ENCODE assay signal across 20 mouse cellular contexts in the genomic region with DNA sequence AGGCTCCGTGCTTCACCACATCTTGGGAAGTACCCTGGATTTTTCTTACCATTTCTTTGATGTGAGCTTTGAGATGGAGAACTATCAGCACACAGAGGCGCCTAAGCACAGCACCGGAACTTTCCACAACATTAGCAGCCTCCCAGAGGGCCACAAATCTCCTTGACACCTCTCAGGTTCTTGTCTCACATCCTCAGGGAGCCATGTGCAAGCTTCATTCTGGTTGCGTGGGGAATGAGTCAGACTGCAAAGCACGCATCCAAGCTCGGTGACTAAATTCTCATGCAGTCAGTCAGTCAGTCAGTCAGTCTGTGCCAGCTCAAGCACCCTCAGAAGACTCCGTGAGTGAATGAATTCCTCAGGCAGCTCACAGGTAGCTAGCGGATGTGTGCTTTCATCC. TPM values are rescaled to one million over a fixed set of nuclear protein-coding genes. Genes with fewer than 3 reads are reported as not detected.
DNase-seq lines count a peak whose midpoint lies in the region; ATAC-seq and TF ChIP-seq lines count a peak whose summit lies in the region.
"Had no signal": no experiment of that assay in that cellular context is flagged by ENCODE, and none has a peak within 500 bp of the region (broad histone marks: within the 10 kb centered on the region; RNA-seq: fewer than 3 reads in every experiment).

No protein-coding gene starts in this region.

- TF ChIP-seq CTCF in brain, embryonic 14.5 days (IDR thresholded peaks at IDR 0.05; ENCODE audit: borderline replicate concordance, extremely low read depth, insufficient read depth, insufficient read length) = no peak

- H3K4me3 ChIP-seq in forebrain, embryonic 16.5 days (replicated peaks; ENCODE audit: low read length) = no peak overlapping the region
- H3K4me3 ChIP-seq in forebrain, embryonic 14.5 days (ENCODE audit: low read depth, low read length) = no peak overlapping the region
- no peak overlapping the region for H3K4me3 ChIP-seq in liver, embryonic 11.5 days (ENCODE audit: low read depth, low read length)
- H3K4me3 ChIP-seq: gastrocnemius, adult 2 months; heart, embryonic 15.5 days; midbrain, embryonic 10.5 days had no signal

- H3K4me2 ChIP-seq in forebrain, embryonic 16.5 days (ENCODE audit: low read length) = no peak overlapping the region
- H3K4me2 ChIP-seq in forebrain, embryonic 14.5 days (ENCODE audit: low read length) = no peak overlapping the region
- no peak overlapping the region for H3K4me2 ChIP-seq in liver, embryonic 11.5 days
- H3K4me2 ChIP-seq: heart, embryonic 15.5 days; lung, embryonic 14.5 days had no signal

- H3K9me3 ChIP-seq in forebrain, embryonic 16.5 days (ENCODE audit: control insufficient read depth, low read length) = no peaks in the 10 kb centered on the region
- no peaks in the 10 kb centered on the region for H3K9me3 ChIP-seq in forebrain, embryonic 14.5 days (replicated peaks; ENCODE audit: control insufficient read depth, low read length)
- H3K9me3 ChIP-seq in liver, embryonic 11.5 days (ENCODE audit: control insufficient read depth, low read length) = peaks cover 4% of the 10 kb centered on the region; the same call in 1 of the 2 replicates
- H3K9me3 ChIP-seq: heart, embryonic 15.5 days; midbrain, embryonic 10.5 days had no signal

- H3K36me3 ChIP-seq in forebrain, embryonic 16.5 days (ENCODE audit: control insufficient read depth, insufficient read depth) = no peaks in the 10 kb centered on the region
- no peaks in the 10 kb centered on the region for H3K36me3 ChIP-seq in forebrain, embryonic 14.5 days (ENCODE audit: control insufficient read depth, insufficient read depth, low read length)
- no peaks in the 10 kb centered on the region for H3K36me3 ChIP-seq in liver, embryonic 11.5 days (ENCODE audit: control insufficient read depth, insufficient read depth, low read length)
- H3K36me3 ChIP-seq: heart, embryonic 15.5 days; midbrain, embryonic 10.5 days had no signal

- H3K9ac ChIP-seq in forebrain, embryonic 16.5 days (replicated peaks; ENCODE audit: low read depth, low read length) = no peak overlapping the region
- H3K9ac ChIP-seq in forebrain, embryonic 14.5 days (ENCODE audit: low read length) = no peak overlapping the region
- no peak overlapping the region for H3K9ac ChIP-seq in liver, embryonic 11.5 days (ENCODE audit: low read depth, low read length)
- H3K9ac ChIP-seq: heart, embryonic 15.5 days; lung, embryonic 14.5 days had no signal

- no peaks in the 10 kb centered on the region for H3K4me1 ChIP-seq in forebrain, embryonic 16.5 days (replicated peaks; ENCODE audit: control insufficient read depth, insufficient read depth, low read length)
- no peaks in the 10 kb centered on the region for H3K4me1 ChIP-seq in forebrain, embryonic 14.5 days (ENCODE audit: control insufficient read depth, insufficient read depth, low read length)
- no peaks in the 10 kb centered on the region for H3K4me1 ChIP-seq in liver, embryonic 11.5 days (replicated peaks; ENCODE audit: control insufficient read depth, insufficient read depth, low read length)
- H3K4me1 ChIP-seq: heart, embryonic 15.5 days; midbrain, embryonic 10.5 days had no signal

- no peak for DNase-seq in forebrain, embryonic 14.5 days (ENCODE audit: low spot score)
- DNase-seq in left cerebral cortex, postnatal 14 days (ENCODE audit: low spot score in 2 of 2) = peak; percentile 9 to 10
- no peak for DNase-seq in left cerebral cortex, postnatal 10 days (ENCODE audit: extremely low spot score in 1 of 2, low spot score in 2 of 2)
- DNase-seq in 3134 (ENCODE audit: extremely low read depth, insufficient read length, low spot score) = peak; percentile 7
- peak; percentile 13 for DNase-seq in brain, embryonic 14.5 days (ENCODE audit: low read depth)
- no peak for DNase-seq in liver, embryonic 11.5 days (ENCODE audit: low spot score)
- DNase-seq: B cell, adult 2 months; cerebellum, postnatal 14 days; gastrocnemius, adult 2 months; heart, adult 18-20 months; kidney, adult 2 months; kidney, postnatal 36 days; layer of hippocampus, adult 9-11 months; lung, embryonic 14.5 days; lung, postnatal 4 days; retina, postnatal 1 day; thymus, postnatal 25 days had no signal

- intact Hi-C loops in left cerebral cortex, postnatal 14 days (cut with DNase I) = no loop called here
- intact Hi-C loops in left cerebral cortex, postnatal 10 days (cut with DNase I) = no loop called here

- peak; percentile 47; the same call in 1 of the 2 replicates for ATAC-seq in forebrain, embryonic 16.5 days
- no peak for ATAC-seq in forebrain, embryonic 14.5 days
- ATAC-seq in liver, embryonic 11.5 days (replicated peaks; ENCODE audit: low FRiP score) = no peak

- WGBS in forebrain, embryonic 16.5 days = 84% methylated on average over 8 of the region's 8 CpGs
- WGBS in forebrain, embryonic 14.5 days = 91% methylated on average over 8 of the region's 8 CpGs
- 76% methylated on average over 8 of the region's 8 CpGs for WGBS in liver, embryonic 11.5 days

- H3K27me3 ChIP-seq in forebrain, embryonic 16.5 days (replicated peaks; ENCODE audit: control insufficient read depth, insufficient read depth, low read length) = no peaks in the 10 kb centered on the region
- no peaks in the 10 kb centered on the region for H3K27me3 ChIP-seq in forebrain, embryonic 14.5 days (replicated peaks; ENCODE audit: control insufficient read depth, insufficient read depth, low read length)
- H3K27me3 ChIP-seq in liver, embryonic 11.5 days (replicated peaks; ENCODE audit: control insufficient read depth, insufficient read depth, low read length) = no peaks in the 10 kb centered on the region
- H3K27me3 ChIP-seq: heart, embryonic 15.5 days had no signal

- H3K27ac ChIP-seq in forebrain, embryonic 16.5 days (ENCODE audit: low read length) = no peak overlapping the region
- no peak overlapping the region for H3K27ac ChIP-seq in forebrain, embryonic 14.5 days (ENCODE audit: low read depth, low read length)
- H3K27ac ChIP-seq in liver, embryonic 11.5 days (ENCODE audit: low read depth, low read length) = no peak overlapping the region
- H3K27ac ChIP-seq: gastrocnemius, adult 2 months; heart, embryonic 15.5 days; midbrain, embryonic 10.5 days had no signal

- TF ChIP-seq POLR2A in brain, embryonic 14.5 days (IDR thresholded peaks at IDR 0.05; ENCODE audit: borderline replicate concordance, extremely low read depth, insufficient read depth, insufficient read length, poor library complexity, severe bottlenecking) = no peak

RNA-seq across cellular contexts. Expression of gene Ubac2, which starts 25.9 kb away (rescaled TPM):
- polyA plus RNA-seq in forebrain, embryonic 16.5 days (2015; fragmentation: Nextera tagmentation; extraction: Ambion mirVana) = 51.0 and 54.4 TPM in 2 replicates
- polyA plus RNA-seq in forebrain, embryonic 14.5 days (2014; fragmentation: Nextera tagmentation; extraction: Ambion mirVana) = 55.6 and 56.9 TPM in 2 replicates
- total RNA-seq in left cerebral cortex, postnatal 14 days (2021) = 10 to 100 TPM; 33.5 to 34.0 TPM
- 10 to 100 TPM; 27.3 to 30.3 TPM for total RNA-seq in left cerebral cortex, postnatal 10 days (2021)
- polyA plus RNA-seq in brain, embryonic 14.5 days (2012; rRNA removed) = 39.4 and 42.3 TPM in 2 replicates
- polyA plus RNA-seq in liver, embryonic 11.5 days (2014; fragmentation: Nextera tagmentation; extraction: Ambion mirVana) = 43.8 and 44.6 TPM in 2 replicates

RNA-seq across cellular contexts. Expression of gene Dock9, which starts 54.9 kb away (rescaled TPM):
- polyA plus RNA-seq in forebrain, embryonic 16.5 days (2015; fragmentation: Nextera tagmentation; extraction: Ambion mirVana) = 14.5 and 15.8 TPM in 2 replicates
- polyA plus RNA-seq in forebrain, embryonic 14.5 days (2014; fragmentation: Nextera tagmentation; extraction: Ambion mirVana) = 8.5 and 12.6 TPM in 2 replicates
- total RNA-seq in left cerebral cortex, postnatal 14 days (2021) = 100 to 1,000 TPM; 136 to 148 TPM
- 100 to 1,000 TPM; 181 to 185 TPM for total RNA-seq in left cerebral cortex, postnatal 10 days (2021)
- 23.3 and 30.3 TPM in 2 replicates for polyA plus RNA-seq in brain, embryonic 14.5 days (2012; rRNA removed)
- 5.0 and 5.2 TPM in 2 replicates for polyA plus RNA-seq in liver, embryonic 11.5 days (2014; fragmentation: Nextera tagmentation; extraction: Ambion mirVana)

Comparison
In these comparisons a context has a peak if more than half of its experiments do, and no peak if none do; other contexts are left out.
1. DNase-seq: peak in left cerebral cortex, postnatal 14 days (2 of 2), 3134 (single experiment) and brain, embryonic 14.5 days (single experiment); none in forebrain, embryonic 14.5 days (single experiment), left cerebral cortex, postnatal 10 days (0 of 2) and liver, embryonic 11.5 days (single experiment).